Mouse (Mus musculus) liver, embryonic 14.5 days (tissue): ENCODE data around the gene Runx3.

ENCODE experiments used
- CTCF ChIP-seq: IDR thresholded peaks from 2 replicates; pipeline ENCODE4 v1.5.1; 2016; ENCODE audit warnings: antibody characterized with exemption, low read depth, control low read depth
- EP300 ChIP-seq: IDR thresholded peaks from 2 replicates; pipeline ENCODE4 v1.6.1; 2016; ENCODE audit warnings: antibody characterized with exemption, low read depth

DNA sequence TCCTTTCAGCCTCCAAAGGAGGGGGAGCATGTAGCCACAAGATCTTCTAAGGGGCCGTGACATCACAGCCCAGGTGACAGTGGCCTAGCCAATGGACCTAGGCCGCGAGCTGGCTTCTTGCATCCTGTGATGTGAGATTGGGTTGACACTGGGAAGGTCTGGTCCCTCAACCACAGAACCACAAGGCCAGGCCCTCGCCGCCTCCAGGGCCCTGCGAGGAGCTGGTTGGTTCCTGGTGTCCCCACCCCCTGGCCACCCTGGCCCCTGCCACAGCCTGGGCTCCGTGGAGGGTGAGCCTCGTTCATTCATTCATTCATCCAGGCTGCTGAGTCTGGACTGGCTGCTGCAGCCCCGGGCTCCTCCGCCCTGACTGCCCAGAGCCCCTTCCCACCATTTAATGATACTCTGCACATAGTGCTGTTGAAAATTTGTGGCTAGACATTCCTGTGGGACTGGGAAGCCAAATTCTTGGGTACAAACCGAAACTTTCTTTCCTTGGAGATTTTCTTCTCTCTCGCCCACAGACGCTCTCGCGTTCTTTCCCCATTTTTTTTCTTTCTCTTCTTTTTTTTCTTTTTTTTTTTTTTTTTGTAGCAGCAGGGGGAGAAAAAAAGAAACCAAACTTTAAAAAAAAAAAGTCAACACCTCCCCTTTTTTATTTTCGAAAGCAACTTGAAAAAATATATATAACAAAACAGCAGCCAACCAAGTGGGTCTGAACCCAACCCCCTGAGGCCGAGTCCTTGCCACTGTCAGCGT lies at the start of gene Runx3:
- TF ChIP-seq CTCF = no peak
- TF ChIP-seq EP300 = no peak
